Mouse (Mus musculus): ENCODE measurements around the gene Lmf2. TPM values are rescaled to one million over a fixed set of nuclear protein-coding genes. Genes with fewer than 3 reads are reported as not detected.

Lmf2 gene
- polyA plus RNA-seq, 1 experiment from 2014 or later: 31.6 TPM

- Histone ChIP-seq H3K4me2 (ENCODE audit: low read depth, severe bottlenecking) (peak overlapping the region; percentile 84), H3K4me3 (ENCODE audit: low read depth, low read length) (peak overlapping the region; percentile 57), H3K9me3 (ENCODE audit: control insufficient read depth, low read length) (no peaks in the 10 kb centered on the region), H3K4me1 (ENCODE audit: control insufficient read depth, insufficient read depth, low read length) (peaks cover 15% of the 10 kb centered on the region), H3K9ac (ENCODE audit: low read length) (peak overlapping the region; percentile 66), H3K27ac (replicated peaks; ENCODE audit: low read depth, low read length) (peak overlapping the region; percentile 91), H3K36me3 (ENCODE audit: control insufficient read depth, insufficient read depth, low read length) (peaks cover 19% of the 10 kb centered on the region), H3K27me3 (ENCODE audit: control insufficient read depth, insufficient read depth, low read length) (peaks cover 34% of the 10 kb centered on the region)
- DNase-seq (ENCODE audit: low spot score) (no peak), ATAC-seq (ENCODE audit: insufficient number of reproducible peaks, low FRiP score, low TSS enrichment, low read depth) (no peak)
- 46% methylated on average over 9 of the region's 9 CpGs for WGBS
Measured at GRCm38 (mm10) chr15:89374340-89374739, 18.9 kb upstream of the Lmf2 start.

DNA sequence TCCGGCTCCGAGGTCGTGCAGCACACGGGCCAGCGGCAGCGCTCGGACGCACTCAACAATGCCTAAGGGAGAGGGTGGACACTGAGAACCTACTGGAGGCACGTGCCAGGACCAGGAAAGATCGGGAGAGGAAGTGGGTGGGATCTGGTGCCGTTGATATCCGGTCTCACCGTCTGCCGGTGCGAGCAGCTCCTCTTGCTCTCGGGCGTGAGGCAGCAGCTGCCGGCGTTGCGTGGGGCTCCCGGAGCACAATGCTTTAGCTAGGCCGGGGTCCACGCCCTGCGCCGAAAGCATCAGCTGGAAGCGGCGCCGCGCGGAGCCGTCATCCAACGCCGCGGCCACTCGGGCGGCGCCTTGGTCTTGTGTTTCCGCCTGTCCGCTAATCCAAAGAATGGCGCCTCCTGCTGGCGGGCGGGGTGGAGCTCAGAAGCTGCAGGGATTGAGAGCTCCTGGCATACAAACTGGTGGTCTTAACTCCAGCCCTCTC lies 18.3 kb upstream of the Lmf2 start, which contains the start of gene Sco2:
Sco2 (minus strand) TSS at position 85 of the 487 bp plus-strand sequence.
- WGBS: under 1% methylated on average over 42 of the region's 42 CpGs
- Histone ChIP-seq H3K4me2 (ENCODE audit: low read depth, severe bottlenecking) (peak within 1 kb of the TSS; percentile 84), H3K4me3 (ENCODE audit: low read depth, low read length) (peak within 1 kb of the TSS; percentile 57), H3K27me3 (ENCODE audit: control insufficient read depth, insufficient read depth, low read length) (peaks cover 28% of the 10 kb centered on the region), H3K4me1 (ENCODE audit: control insufficient read depth, insufficient read depth, low read length) (peaks cover 15% of the 10 kb centered on the region), H3K9me3 (ENCODE audit: control insufficient read depth, low read length) (no peaks in the 10 kb centered on the region), H3K36me3 (ENCODE audit: control insufficient read depth, insufficient read depth, low read length) (peaks cover 24% of the 10 kb centered on the region), H3K9ac (ENCODE audit: low read length) (peak within 1 kb of the TSS; percentile 66), H3K27ac (replicated peaks; ENCODE audit: low read depth, low read length) (peak within 1 kb of the TSS; percentile 91)
- DNase-seq (ENCODE audit: low spot score) (peak; percentile 99), ATAC-seq (ENCODE audit: insufficient number of reproducible peaks, low FRiP score, low TSS enrichment, low read depth) (peak; percentile 63)

DNA sequence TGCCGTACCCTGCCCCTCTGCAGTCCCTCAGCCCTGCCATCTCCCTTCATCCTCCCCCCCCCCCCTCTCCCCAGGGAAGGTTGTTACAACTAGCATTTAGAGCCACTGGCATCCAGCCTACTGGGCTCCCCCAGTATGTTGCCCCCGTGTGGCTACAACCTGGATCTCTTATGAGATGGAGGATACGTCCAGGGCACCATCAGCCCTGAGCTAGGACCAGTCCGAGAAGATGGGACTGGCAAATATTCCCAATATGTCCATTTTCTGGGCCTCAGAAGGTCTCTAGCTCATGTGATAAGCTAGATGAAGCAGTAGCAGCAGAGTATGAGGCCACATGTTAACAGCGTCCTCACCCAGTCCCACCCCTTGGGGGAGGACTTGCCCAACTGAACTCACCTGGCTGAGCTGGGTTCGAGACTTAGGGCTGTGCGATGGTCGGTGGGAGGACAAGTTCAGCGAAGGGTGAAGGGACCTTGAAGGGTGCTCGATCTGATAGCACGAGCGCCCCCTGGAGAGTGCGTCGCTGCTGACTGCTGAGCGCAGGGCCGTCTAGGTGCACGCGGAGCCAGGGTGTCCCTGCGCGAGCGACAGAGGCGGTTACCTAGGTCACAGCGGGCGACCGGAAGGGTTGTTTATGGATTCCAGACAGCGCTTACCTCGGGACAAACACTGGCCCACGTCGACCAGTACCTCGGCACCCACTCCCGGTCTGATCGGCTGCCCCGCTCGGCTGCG lies 17.7 kb upstream of the Lmf2 start:
- Histone ChIP-seq H3K27me3 (ENCODE audit: control insufficient read depth, insufficient read depth, low read length) (peaks cover 22% of the 10 kb centered on the region), H3K4me3 (ENCODE audit: low read depth, low read length) (peak overlapping the region; percentile 57), H3K4me2 (ENCODE audit: low read depth, severe bottlenecking) (peak overlapping the region; percentile 84), H3K4me1 (ENCODE audit: control insufficient read depth, insufficient read depth, low read length) (peaks cover 15% of the 10 kb centered on the region), H3K36me3 (ENCODE audit: control insufficient read depth, insufficient read depth, low read length) (peaks cover 28% of the 10 kb centered on the region), H3K27ac (replicated peaks; ENCODE audit: low read depth, low read length) (peak overlapping the region; percentile 91), H3K9ac (ENCODE audit: low read length) (peak overlapping the region; percentile 66), H3K9me3 (ENCODE audit: control insufficient read depth, low read length) (no peaks in the 10 kb centered on the region)
- WGBS: 1% methylated on average over 35 of the region's 35 CpGs
- DNase-seq (ENCODE audit: low spot score) (peak; percentile 85), ATAC-seq (ENCODE audit: insufficient number of reproducible peaks, low FRiP score, low TSS enrichment, low read depth) (peak; percentile 71)

- H3K4me1 ChIP-seq (ENCODE audit: control insufficient read depth, insufficient read depth, low read length): peaks cover 14% of the 10 kb centered on the region
- no peak for DNase-seq (ENCODE audit: low spot score)
- H3K9ac ChIP-seq (ENCODE audit: low read length): no peak overlapping the region
- H3K9me3 ChIP-seq (ENCODE audit: control insufficient read depth, low read length): no peaks in the 10 kb centered on the region
- H3K36me3 ChIP-seq (ENCODE audit: control insufficient read depth, insufficient read depth, low read length): peaks cover 35% of the 10 kb centered on the region
- no peak overlapping the region for H3K4me3 ChIP-seq (ENCODE audit: low read depth, low read length)
- no peak for ATAC-seq (ENCODE audit: insufficient number of reproducible peaks, low FRiP score, low TSS enrichment, low read depth)
- 81% methylated on average over 7 of the region's 7 CpGs for WGBS
- peaks cover 16% of the 10 kb centered on the region for H3K27me3 ChIP-seq (ENCODE audit: control insufficient read depth, insufficient read depth, low read length)
- no peak overlapping the region for H3K27ac ChIP-seq (replicated peaks; ENCODE audit: low read depth, low read length)
- H3K4me2 ChIP-seq (ENCODE audit: low read depth, severe bottlenecking): peak overlapping the region; percentile 84; the same call in 1 of the 2 replicates
Measured at GRCm38 (mm10) chr15:89372536-89372935, 17.1 kb upstream of the Lmf2 start.

- H3K4me3 ChIP-seq (ENCODE audit: low read depth, low read length): no peak overlapping the region
Measured at GRCm38 (mm10) chr15:89372068-89372467, 16.6 kb upstream of the Lmf2 start.

GRCm38 (mm10) chr15:89365141-89365551 lies 9.7 kb upstream of the Lmf2 start:
- no peak overlapping the region for H3K4me3 ChIP-seq (ENCODE audit: low read depth, low read length)
- H3K9me3 ChIP-seq (ENCODE audit: control insufficient read depth, low read length): no peaks in the 10 kb centered on the region
- ATAC-seq (ENCODE audit: insufficient number of reproducible peaks, low FRiP score, low TSS enrichment, low read depth) (no peak), DNase-seq (ENCODE audit: low spot score) (no peak)
- H3K36me3 ChIP-seq (ENCODE audit: control insufficient read depth, insufficient read depth, low read length): peaks cover 56% of the 10 kb centered on the region
- WGBS: 93% methylated on average over 4 of the region's 4 CpGs
- H3K4me1 ChIP-seq (ENCODE audit: control insufficient read depth, insufficient read depth, low read length): no peaks in the 10 kb centered on the region
- H3K27ac ChIP-seq (replicated peaks; ENCODE audit: low read depth, low read length): no peak overlapping the region
- H3K4me2 ChIP-seq (ENCODE audit: low read depth, severe bottlenecking): no peak overlapping the region
- H3K27me3 ChIP-seq (ENCODE audit: control insufficient read depth, insufficient read depth, low read length): no peaks in the 10 kb centered on the region
- no peak overlapping the region for H3K9ac ChIP-seq (ENCODE audit: low read length)

More at GRCm38 (mm10) chr15:89372068-89372467, 16.6 kb upstream of the Lmf2 start:
- ATAC-seq (ENCODE audit: insufficient number of reproducible peaks, low FRiP score, low TSS enrichment, low read depth): no peak
- Histone ChIP-seq H3K4me1 (ENCODE audit: control insufficient read depth, insufficient read depth, low read length) (peaks cover 10% of the 10 kb centered on the region), H3K27ac (replicated peaks; ENCODE audit: low read depth, low read length) (no peak overlapping the region), H3K9ac (ENCODE audit: low read length) (no peak overlapping the region), H3K9me3 (ENCODE audit: control insufficient read depth, low read length) (no peaks in the 10 kb centered on the region), H3K27me3 (ENCODE audit: control insufficient read depth, insufficient read depth, low read length) (peaks cover 11% of the 10 kb centered on the region), H3K4me2 (ENCODE audit: low read depth, severe bottlenecking) (no peak overlapping the region), H3K36me3 (ENCODE audit: control insufficient read depth, insufficient read depth, low read length) (peaks cover 35% of the 10 kb centered on the region)
- no peak for DNase-seq (ENCODE audit: low spot score)
- WGBS: 91% methylated on average over 13 of the region's 13 CpGs

GRCm38 (mm10) chr15:89363051-89363450 lies 7.6 kb upstream of the Lmf2 start:
- no peak for ATAC-seq (ENCODE audit: insufficient number of reproducible peaks, low FRiP score, low TSS enrichment, low read depth)

GRCm38 (mm10) chr15:89358784-89359183 lies 3.3 kb upstream of the Lmf2 start:
- Histone ChIP-seq H3K4me3 (ENCODE audit: low read depth, low read length) (no peak overlapping the region), H3K9ac (ENCODE audit: low read length) (no peak overlapping the region), H3K9me3 (ENCODE audit: control insufficient read depth, low read length) (no peaks in the 10 kb centered on the region), H3K27ac (replicated peaks; ENCODE audit: low read depth, low read length) (no peak overlapping the region), H3K4me2 (ENCODE audit: low read depth, severe bottlenecking) (no peak overlapping the region), H3K27me3 (ENCODE audit: control insufficient read depth, insufficient read depth, low read length) (no peaks in the 10 kb centered on the region), H3K36me3 (ENCODE audit: control insufficient read depth, insufficient read depth, low read length) (peaks cover 15% of the 10 kb centered on the region), H3K4me1 (ENCODE audit: control insufficient read depth, insufficient read depth, low read length) (peaks cover 8% of the 10 kb centered on the region; the same call in 1 of the 2 replicates)
- DNase-seq (ENCODE audit: low spot score): no peak
- ATAC-seq (ENCODE audit: insufficient number of reproducible peaks, low FRiP score, low TSS enrichment, low read depth): no peak
- WGBS: 89% methylated on average over 3 of the region's 3 CpGs

More at GRCm38 (mm10) chr15:89363051-89363450, 7.6 kb upstream of the Lmf2 start:
- Histone ChIP-seq H3K9me3 (ENCODE audit: control insufficient read depth, low read length) (no peaks in the 10 kb centered on the region), H3K27me3 (ENCODE audit: control insufficient read depth, insufficient read depth, low read length) (no peaks in the 10 kb centered on the region), H3K4me3 (ENCODE audit: low read depth, low read length) (no peak overlapping the region), H3K4me1 (ENCODE audit: control insufficient read depth, insufficient read depth, low read length) (no peaks in the 10 kb centered on the region), H3K9ac (ENCODE audit: low read length) (no peak overlapping the region), H3K4me2 (ENCODE audit: low read depth, severe bottlenecking) (no peak overlapping the region), H3K27ac (replicated peaks; ENCODE audit: low read depth, low read length) (no peak overlapping the region), H3K36me3 (ENCODE audit: control insufficient read depth, insufficient read depth, low read length) (peaks cover 41% of the 10 kb centered on the region)
- 90% methylated on average over 7 of the region's 7 CpGs for WGBS
- DNase-seq (ENCODE audit: low spot score): no peak

All from limb, embryonic 11.5 days (tissue).